Mouse (Mus musculus) myocyte (in vitro differentiated cells): ENCODE measurements around the gene Adamts14.

Experiments
- E2F4 ChIP-seq: IDR thresholded peaks from one replicate; pipeline ENCODE4 v1.6.1; 2011; ENCODE audit warnings: mild to moderate bottlenecking, control low read depth, moderate library complexity; ENCODE audit not compliant: insufficient read depth
- POLR2A ChIP-seq: IDR thresholded peaks from one replicate; pipeline ENCODE4 v1.6.1; 2011; ENCODE audit warnings: low read depth, mild to moderate bottlenecking, control low read depth, moderate library complexity; ENCODE audit not compliant: insufficient read length
- POLR2AphosphoS2 ChIP-seq: IDR thresholded peaks from one replicate; pipeline ENCODE4 v1.6.1; 2011; ENCODE audit warnings: low read depth, control low read depth; ENCODE audit not compliant: insufficient read length
- TCF12 ChIP-seq: IDR thresholded peaks from one replicate; pipeline ENCODE4 v1.6.1; 2011; ENCODE audit warnings: mild to moderate bottlenecking, control low read depth; ENCODE audit not compliant: poor library complexity, insufficient read depth, severe bottlenecking
- USF1 ChIP-seq: IDR thresholded peaks from one replicate; pipeline ENCODE4 v1.6.1; 2011; ENCODE audit warnings: low read depth, mild to moderate bottlenecking, control low read depth, moderate library complexity

- TF ChIP-seq POLR2A (no peak), E2F4 (no peak), POLR2AphosphoS2 (no peak), TCF12 (no peak), USF1 (no peak)
Observed at GRCm38 (mm10) chr10:61158594-61158993, 114.6 kb downstream of the Adamts14 start.
